Mouse (Mus musculus) megakaryocyte, embryonic 14.5 days (primary cell): ENCODE measurements around the gene Atp1a2.

Experiments
- FLI1 ChIP-seq: IDR thresholded peaks from 2 replicates; pipeline ENCODE4 v1.6.1; 2012; ENCODE audit warnings: low read length, inconsistent platforms, mixed read lengths
- GATA1 ChIP-seq: IDR thresholded peaks from 3 replicates; pipeline ENCODE4 v1.6.1; 2012; ENCODE audit warnings: mixed read lengths, low read length, inconsistent platforms, borderline replicate concordance

DNA sequence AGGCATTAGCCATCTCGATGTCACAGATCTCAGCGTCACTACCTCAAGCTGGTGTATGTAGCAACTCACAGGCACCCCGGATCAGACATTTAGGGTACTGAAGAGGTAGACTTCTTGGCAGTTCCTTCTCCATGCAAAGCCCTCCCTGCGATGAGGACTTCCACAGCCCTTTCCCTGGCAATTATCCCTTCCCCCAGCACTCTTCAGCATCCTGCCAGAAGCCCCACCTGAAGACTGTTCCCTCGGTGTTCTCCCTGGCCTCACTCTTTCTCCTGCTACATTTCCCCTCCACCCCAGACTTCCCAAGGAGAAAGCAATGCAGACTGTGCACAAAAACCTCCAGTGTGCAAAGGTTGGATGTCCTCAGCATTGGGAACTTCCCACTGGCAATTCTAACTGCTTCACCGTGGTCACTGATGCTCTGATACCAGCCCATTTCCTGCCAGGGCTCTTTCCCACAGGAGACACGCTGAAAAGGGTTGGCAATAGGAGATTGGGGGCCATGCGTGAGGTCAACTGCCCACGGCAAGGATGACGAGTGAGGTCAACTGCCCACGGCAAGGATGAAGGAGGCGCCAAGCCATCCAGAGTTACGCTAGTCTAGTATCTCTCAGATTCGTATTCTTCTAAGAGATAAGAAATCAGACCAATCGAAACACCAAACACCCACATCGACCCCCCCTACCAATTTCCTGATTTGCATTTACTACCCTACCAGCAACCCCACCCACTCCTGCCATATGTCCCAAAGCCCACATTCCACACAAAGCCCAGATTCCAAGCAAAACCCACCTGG lies 29.5 kb upstream of the Atp1a2 start:
- TF ChIP-seq GATA1 (no peak), FLI1 (no peak)
